Mouse (Mus musculus) adrenal gland, postnatal 10 days (tissue): Measurements from ENCODE around the gene Miip. TPM values are rescaled to one million over a fixed set of nuclear protein-coding genes. Genes with fewer than 3 reads are reported as not detected.

ENCODE experiments used
- total RNA-seq, 2 experiments: library from RNA; stranded (reverse); gene quantifications; 2 replicates each; pipeline ENCODE4 v1.2.3; 2021

The Miip gene
- total RNA-seq, 2 experiments from 2014 or later: 18.5 to 29.4 TPM

Other genes starting within 250 kb of the Miip start
- 1 to 10 TPM; 3.5 to 4.8 TPM for gene Zfp979, start 226.3 kb downstream of the Miip start, total RNA-seq
- gene Zfp534, start 166.3 kb downstream of the Miip start, total RNA-seq: under 1 TPM; 0.12 to 0.27 TPM
- 1 to 10 TPM; 4.5 to 6.2 TPM for gene Zfp984, start 59.0 kb downstream of the Miip start, total RNA-seq
- 10 to 100 TPM; 16.4 to 21.2 TPM for gene Zfp933, start 20.4 kb downstream of the Miip start, total RNA-seq
- 1 to 10 TPM; 7.2 to 9.7 TPM for gene Fv1, start 163 bp upstream of the Miip start, total RNA-seq
- 100 to 1,000 TPM; 204 to 232 TPM for gene Mfn2, start 35.9 kb upstream of the Miip start, total RNA-seq
- gene Plod1, start 68.0 kb upstream of the Miip start, total RNA-seq: 10 to 100 TPM; 42.0 to 42.1 TPM
- gene 2510039O18Rik, start 72.1 kb upstream of the Miip start, total RNA-seq: 10 to 100 TPM; 43.4 to 44.7 TPM
- gene Nppb, start 117.0 kb upstream of the Miip start, total RNA-seq: not detected
- gene Nppa, start 131.9 kb upstream of the Miip start, total RNA-seq: not detected
- gene Clcn6, start 170.0 kb upstream of the Miip start, total RNA-seq: 10 to 100 TPM in 1 of 2 experiments, 1 to 10 TPM in 1; 8.4 to 12.8 TPM
- gene Mthfr, start 170.3 kb upstream of the Miip start, total RNA-seq: 10 to 100 TPM; 41.9 to 44.0 TPM
- 10 to 100 TPM; 45.4 to 45.5 TPM for gene Agtrap, start 219.2 kb upstream of the Miip start, total RNA-seq